Mouse (Mus musculus): ENCODE data around the gene Sox11. TPM values are rescaled to one million over a fixed set of nuclear protein-coding genes. Genes with fewer than 3 reads are reported as not detected.

Sox11 gene
- polyA plus RNA-seq, 1 experiment = 0.13 TPM

- H3K27me3 ChIP-seq (ENCODE audit: control insufficient read depth, insufficient read depth, low read length) = peaks cover 6% of the 10 kb centered on the region
- no peaks in the 10 kb centered on the region for H3K4me1 ChIP-seq (ENCODE audit: control insufficient read depth, insufficient read depth, insufficient read length, low read length)
- no peak overlapping the region for H3K4me3 ChIP-seq (ENCODE audit: low read depth, low read length)
- H3K27ac ChIP-seq (ENCODE audit: insufficient read depth, low read depth, low read length) = no peak overlapping the region
- WGBS = 60% methylated on average over 11 of the region's 11 CpGs
- no peaks in the 10 kb centered on the region for H3K36me3 ChIP-seq (ENCODE audit: control insufficient read depth, insufficient read depth, low read length)
- no peak for TF ChIP-seq POLR2A (IDR thresholded peaks at IDR 0.05; ENCODE audit: low read depth, low read length)
- TF ChIP-seq CTCF (IDR thresholded peaks at IDR 0.05; ENCODE audit: extremely low read depth, insufficient read length, insufficient replicate concordance, low read depth, low read length) = no peak
These were observed 6.9 kb downstream of the Sox11 start for GRCm38 (mm10) chr12:27335356-27336055.

GRCm38 (mm10) chr12:27333590-27333989, 8.8 kb downstream of the Sox11 start:
- Histone ChIP-seq H3K4me3 (ENCODE audit: low read depth, low read length) (no peak overlapping the region), H3K4me1 (ENCODE audit: control insufficient read depth, insufficient read depth, insufficient read length, low read length) (no peaks in the 10 kb centered on the region), H3K27me3 (ENCODE audit: control insufficient read depth, insufficient read depth, low read length) (peaks cover 1% of the 10 kb centered on the region; the same call in 1 of the 2 replicates), H3K36me3 (ENCODE audit: control insufficient read depth, insufficient read depth, low read length) (no peaks in the 10 kb centered on the region), H3K27ac (ENCODE audit: insufficient read depth, low read depth, low read length) (no peak overlapping the region)
- WGBS = 78% methylated on average over 3 of the region's 3 CpGs
- TF ChIP-seq POLR2A (IDR thresholded peaks at IDR 0.05; ENCODE audit: low read depth, low read length) = no peak
- TF ChIP-seq CTCF (IDR thresholded peaks at IDR 0.05; ENCODE audit: extremely low read depth, insufficient read length, insufficient replicate concordance, low read depth, low read length) = no peak

GRCm38 (mm10) chr12:27323423-27323822, 19.0 kb downstream of the Sox11 start:
- no peaks in the 10 kb centered on the region for H3K36me3 ChIP-seq (ENCODE audit: control insufficient read depth, insufficient read depth, low read length)
- H3K27me3 ChIP-seq (ENCODE audit: control insufficient read depth, insufficient read depth, low read length) = no peaks in the 10 kb centered on the region
- H3K4me3 ChIP-seq (ENCODE audit: low read depth, low read length) = no peak overlapping the region
- no peaks in the 10 kb centered on the region for H3K4me1 ChIP-seq (ENCODE audit: control insufficient read depth, insufficient read depth, insufficient read length, low read length)
- TF ChIP-seq CTCF (IDR thresholded peaks at IDR 0.05; ENCODE audit: extremely low read depth, insufficient read length, insufficient replicate concordance, low read depth, low read length) (no peak), POLR2A (IDR thresholded peaks at IDR 0.05; ENCODE audit: low read depth, low read length) (no peak)
- no peak overlapping the region for H3K27ac ChIP-seq (ENCODE audit: insufficient read depth, low read depth, low read length)
- 64% methylated on average over 1 of the region's 1 CpGs for WGBS

- no peak overlapping the region for H3K27ac ChIP-seq (ENCODE audit: insufficient read depth, low read depth, low read length)
- H3K27me3 ChIP-seq (ENCODE audit: control insufficient read depth, insufficient read depth, low read length) = no peaks in the 10 kb centered on the region
- TF ChIP-seq POLR2A (IDR thresholded peaks at IDR 0.05; ENCODE audit: low read depth, low read length) (no peak), CTCF (IDR thresholded peaks at IDR 0.05; ENCODE audit: extremely low read depth, insufficient read length, insufficient replicate concordance, low read depth, low read length) (no peak)
- no peaks in the 10 kb centered on the region for H3K4me1 ChIP-seq (ENCODE audit: control insufficient read depth, insufficient read depth, insufficient read length, low read length)
- H3K4me3 ChIP-seq (ENCODE audit: low read depth, low read length) = no peak overlapping the region
- no peaks in the 10 kb centered on the region for H3K36me3 ChIP-seq (ENCODE audit: control insufficient read depth, insufficient read depth, low read length)
These were observed 21.7 kb downstream of the Sox11 start for GRCm38 (mm10) chr12:27320705-27321104.

GRCm38 (mm10) chr12:27312985-27313384, 29.4 kb downstream of the Sox11 start:
- no peaks in the 10 kb centered on the region for H3K36me3 ChIP-seq (ENCODE audit: control insufficient read depth, insufficient read depth, low read length)
- no peak overlapping the region for H3K27ac ChIP-seq (ENCODE audit: insufficient read depth, low read depth, low read length)
- no peak overlapping the region for H3K4me3 ChIP-seq (ENCODE audit: low read depth, low read length)
- no peak for TF ChIP-seq POLR2A (IDR thresholded peaks at IDR 0.05; ENCODE audit: low read depth, low read length)
- TF ChIP-seq CTCF (IDR thresholded peaks at IDR 0.05; ENCODE audit: extremely low read depth, insufficient read length, insufficient replicate concordance, low read depth, low read length) = no peak
- H3K4me1 ChIP-seq (ENCODE audit: control insufficient read depth, insufficient read depth, insufficient read length, low read length) = no peaks in the 10 kb centered on the region
- no peaks in the 10 kb centered on the region for H3K27me3 ChIP-seq (ENCODE audit: control insufficient read depth, insufficient read depth, low read length)
- 77% methylated on average over 8 of the region's 8 CpGs for WGBS

GRCm38 (mm10) chr12:27311854-27312466, 30.4 kb downstream of the Sox11 start:
- no peak for TF ChIP-seq CTCF (IDR thresholded peaks at IDR 0.05; ENCODE audit: extremely low read depth, insufficient read length, insufficient replicate concordance, low read depth, low read length)
- no peak for TF ChIP-seq POLR2A (IDR thresholded peaks at IDR 0.05; ENCODE audit: low read depth, low read length)
- H3K27me3 ChIP-seq (ENCODE audit: control insufficient read depth, insufficient read depth, low read length) = no peaks in the 10 kb centered on the region
- WGBS = 49% methylated on average over 9 of the region's 9 CpGs
- H3K36me3 ChIP-seq (ENCODE audit: control insufficient read depth, insufficient read depth, low read length) = no peaks in the 10 kb centered on the region
- no peaks in the 10 kb centered on the region for H3K4me1 ChIP-seq (ENCODE audit: control insufficient read depth, insufficient read depth, insufficient read length, low read length)
- H3K27ac ChIP-seq (ENCODE audit: insufficient read depth, low read depth, low read length) = no peak overlapping the region
- H3K4me3 ChIP-seq (ENCODE audit: low read depth, low read length) = no peak overlapping the region

- Histone ChIP-seq H3K4me3 (ENCODE audit: low read depth, low read length) (no peak overlapping the region), H3K4me1 (ENCODE audit: control insufficient read depth, insufficient read depth, insufficient read length, low read length) (no peaks in the 10 kb centered on the region), H3K27ac (ENCODE audit: insufficient read depth, low read depth, low read length) (no peak overlapping the region), H3K27me3 (ENCODE audit: control insufficient read depth, insufficient read depth, low read length) (no peaks in the 10 kb centered on the region), H3K36me3 (ENCODE audit: control insufficient read depth, insufficient read depth, low read length) (no peaks in the 10 kb centered on the region)
- TF ChIP-seq CTCF (IDR thresholded peaks at IDR 0.05; ENCODE audit: extremely low read depth, insufficient read length, insufficient replicate concordance, low read depth, low read length) (no peak), POLR2A (IDR thresholded peaks at IDR 0.05; ENCODE audit: low read depth, low read length) (no peak)
- WGBS = 54% methylated on average over 5 of the region's 5 CpGs
These were observed 31.0 kb downstream of the Sox11 start for GRCm38 (mm10) chr12:27311316-27311832.

Data from small intestine, adult 2 months (tissue).